22 mouse cellular contexts compared by ENCODE assay signal in the genomic region with DNA sequence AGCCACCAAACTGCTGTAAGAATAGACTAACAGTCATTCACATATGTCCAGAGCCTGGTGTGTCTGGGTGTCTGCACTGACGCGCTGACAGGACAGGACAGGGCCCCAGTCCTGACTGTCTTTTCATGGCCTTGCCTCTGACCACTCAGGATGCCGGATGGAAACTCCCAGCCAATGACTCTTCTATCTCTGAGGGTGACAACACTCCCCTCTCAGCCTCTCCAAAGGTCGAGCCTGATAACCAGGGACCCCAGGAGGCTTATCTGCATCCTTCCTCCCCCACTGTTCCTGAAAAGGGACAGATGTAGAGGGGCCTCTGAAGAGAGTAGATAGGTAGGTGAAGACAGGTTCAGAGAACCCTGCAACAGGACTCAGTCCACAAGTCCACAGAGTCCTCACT. TPM values are rescaled to one million over a fixed set of nuclear protein-coding genes. Genes with fewer than 3 reads are reported as not detected.
A peak's percentile ranks its signal among the peaks of the same experiment; 100 is the strongest.
DNase-seq lines count a peak whose midpoint lies in the region; ATAC-seq and TF ChIP-seq lines count a peak whose summit lies in the region.
"Had no signal": no experiment of that assay in that cellular context is flagged by ENCODE, and none has a peak within 500 bp of the region (broad histone marks: within the 10 kb centered on the region; RNA-seq: fewer than 3 reads in every experiment).

No protein-coding gene starts in this region.

- no peak overlapping the region for H3K4me3 ChIP-seq in heart, embryonic 13.5 days
- H3K4me3 ChIP-seq in heart, postnatal 0 days (ENCODE audit: low read depth, low read length), result no peak overlapping the region
- H3K4me3 ChIP-seq in intestine, postnatal 0 days (ENCODE audit: low read depth, low read length), result no peak overlapping the region
- H3K4me3 ChIP-seq in liver, embryonic 11.5 days (ENCODE audit: low read depth, low read length), result no peak overlapping the region
- H3K4me3 ChIP-seq: embryonic facial prominence, embryonic 13.5 days; forebrain, embryonic 12.5 days; hindbrain, embryonic 10.5 days had no signal

- H3K9me3 ChIP-seq in heart, embryonic 13.5 days, result 0 out of 2 replicates have a peak, but pooled peaks cover 6% of the 10 kb centered on the region
- H3K9me3 ChIP-seq in heart, postnatal 0 days (replicated peaks; ENCODE audit: control insufficient read depth, low read length), result no peaks in the 10 kb centered on the region
- H3K9me3 ChIP-seq in intestine, postnatal 0 days (ENCODE audit: control insufficient read depth), result no peaks in the 10 kb centered on the region
- H3K9me3 ChIP-seq in liver, embryonic 11.5 days (ENCODE audit: control insufficient read depth, low read length), result no peaks in the 10 kb centered on the region
- H3K9me3 ChIP-seq: embryonic facial prominence, embryonic 13.5 days; forebrain, embryonic 12.5 days; hindbrain, embryonic 10.5 days had no signal

- peaks cover 46% of the 10 kb centered on the region for H3K4me1 ChIP-seq in heart, embryonic 13.5 days
- H3K4me1 ChIP-seq in heart, postnatal 0 days (ENCODE audit: control insufficient read depth, insufficient read depth), result peaks cover 21% of the 10 kb centered on the region
- H3K4me1 ChIP-seq in intestine, postnatal 0 days (replicated peaks; ENCODE audit: control insufficient read depth, insufficient read depth, low read length), result no peaks in the 10 kb centered on the region
- H3K4me1 ChIP-seq in liver, embryonic 11.5 days (replicated peaks; ENCODE audit: control insufficient read depth, insufficient read depth, low read length), result peaks cover 6% of the 10 kb centered on the region
- H3K4me1 ChIP-seq: embryonic facial prominence, embryonic 13.5 days; forebrain, embryonic 12.5 days had no signal

- WGBS in heart, embryonic 13.5 days, result 8% methylated on average over 4 of the region's 4 CpGs
- 14% methylated on average over 4 of the region's 4 CpGs for WGBS in heart, postnatal 0 days
- WGBS in intestine, postnatal 0 days, result 69% methylated on average over 4 of the region's 4 CpGs
- 26% methylated on average over 4 of the region's 4 CpGs for WGBS in liver, embryonic 11.5 days

- H3K27me3 ChIP-seq in heart, embryonic 13.5 days (replicated peaks), result peaks cover 10% of the 10 kb centered on the region; the same call in 1 of the 2 replicates
- no peaks in the 10 kb centered on the region for H3K27me3 ChIP-seq in heart, postnatal 0 days (ENCODE audit: control insufficient read depth, insufficient read depth, low read length)
- H3K27me3 ChIP-seq in intestine, postnatal 0 days (replicated peaks; ENCODE audit: control insufficient read depth, insufficient read depth, low read length), result no peaks in the 10 kb centered on the region
- H3K27me3 ChIP-seq in liver, embryonic 11.5 days (replicated peaks; ENCODE audit: control insufficient read depth, insufficient read depth, low read length), result no peaks in the 10 kb centered on the region
- H3K27me3 ChIP-seq: embryonic facial prominence, embryonic 13.5 days; forebrain, embryonic 12.5 days had no signal

- H3K4me2 ChIP-seq in heart, embryonic 13.5 days, result no peak overlapping the region; the same call in 1 of the 2 replicates
- H3K4me2 ChIP-seq in heart, postnatal 0 days (ENCODE audit: low read depth, low read length), result no peak overlapping the region
- H3K4me2 ChIP-seq in intestine, postnatal 0 days (replicated peaks; ENCODE audit: low read depth), result no peak overlapping the region
- peak overlapping the region; percentile 18; the same call in 1 of the 2 replicates for H3K4me2 ChIP-seq in liver, embryonic 11.5 days
- H3K4me2 ChIP-seq: embryonic facial prominence, embryonic 13.5 days; forebrain, embryonic 12.5 days; hindbrain, embryonic 14.5 days had no signal

- peak; percentile 84; the same call in 1 of the 2 replicates for TF ChIP-seq EP300 in heart, postnatal 0 days (IDR thresholded peaks at IDR 0.05; ENCODE audit: low read depth)

- no peak overlapping the region for H3K9ac ChIP-seq in heart, embryonic 13.5 days
- no peak overlapping the region for H3K9ac ChIP-seq in heart, postnatal 0 days (replicated peaks; ENCODE audit: low read depth, low read length)
- H3K9ac ChIP-seq in intestine, postnatal 0 days (ENCODE audit: low read depth, low read length), result no peak overlapping the region
- no peak overlapping the region for H3K9ac ChIP-seq in liver, embryonic 11.5 days (ENCODE audit: low read depth, low read length)
- H3K9ac ChIP-seq: embryonic facial prominence, embryonic 13.5 days; forebrain, embryonic 12.5 days; hindbrain, embryonic 14.5 days had no signal

- no peak for TF ChIP-seq CTCF in heart, postnatal 0 days (IDR thresholded peaks at IDR 0.05; ENCODE audit: low read depth)
- TF ChIP-seq CTCF in intestine, postnatal 0 days (IDR thresholded peaks at IDR 0.05; ENCODE audit: low read depth), result no peak

- ATAC-seq in heart, embryonic 13.5 days (ENCODE audit: extremely low read depth, insufficient number of reproducible peaks, low FRiP score, low TSS enrichment), result peak; percentile 86
- peak; percentile 93 for ATAC-seq in heart, postnatal 0 days (ENCODE audit: insufficient read depth, low read depth)
- ATAC-seq in intestine, postnatal 0 days, result peak; percentile 26; the same call in 1 of the 2 replicates
- peak; percentile 89 for ATAC-seq in liver, embryonic 11.5 days (replicated peaks; ENCODE audit: low FRiP score)
- ATAC-seq: forebrain, embryonic 16.5 days had no signal

- DNase-seq in heart, adult 8-10 months (ENCODE audit: low spot score), result no peak
- peak; percentile 92 for DNase-seq in heart, postnatal 0 days (ENCODE audit: low spot score)
- no peak for DNase-seq in heart, adult 9 months (ENCODE audit: low spot score in 2 of 2)
- no peak for DNase-seq in liver, embryonic 11.5 days (ENCODE audit: low spot score)
- no peak for DNase-seq in neural tube, embryonic 10.5 days (ENCODE audit: extremely low spot score, low spot score)
- DNase-seq in left cerebral cortex, postnatal 10 days (ENCODE audit: extremely low spot score in 1 of 2, low spot score in 2 of 2), result no peak
- DNase-seq: adrenal gland, adult 2 months; adrenal gland, postnatal 25 days; cerebellum, adult 18-20 months; cerebellum, adult 9-11 months; cerebellum, postnatal 36 days; gastrocnemius, postnatal 10 days; kidney, adult 11 months had no signal

- H3K36me3 ChIP-seq in heart, embryonic 13.5 days, result no peaks in the 10 kb centered on the region
- H3K36me3 ChIP-seq in heart, postnatal 0 days (replicated peaks; ENCODE audit: control insufficient read depth, insufficient read depth, low read length), result no peaks in the 10 kb centered on the region
- H3K36me3 ChIP-seq in intestine, postnatal 0 days (ENCODE audit: control insufficient read depth, insufficient read depth), result no peaks in the 10 kb centered on the region
- H3K36me3 ChIP-seq in liver, embryonic 11.5 days (ENCODE audit: control insufficient read depth, insufficient read depth, low read length), result no peaks in the 10 kb centered on the region
- H3K36me3 ChIP-seq: embryonic facial prominence, embryonic 13.5 days; forebrain, embryonic 12.5 days; hindbrain, embryonic 10.5 days had no signal

- intact Hi-C loops in left cerebral cortex, postnatal 10 days (cut with DNase I), result no loop called here

- peak overlapping the region; percentile 89 for H3K27ac ChIP-seq in heart, embryonic 13.5 days (replicated peaks)
- H3K27ac ChIP-seq in heart, postnatal 0 days (ENCODE audit: low read depth), result peak overlapping the region; percentile 84
- H3K27ac ChIP-seq in intestine, postnatal 0 days (ENCODE audit: low read depth, low read length), result no peak overlapping the region
- H3K27ac ChIP-seq in liver, embryonic 11.5 days (ENCODE audit: low read depth, low read length), result peak overlapping the region; percentile 21; the same call in 1 of the 2 replicates
- H3K27ac ChIP-seq: embryonic facial prominence, embryonic 13.5 days; forebrain, embryonic 12.5 days; hindbrain, embryonic 10.5 days; hindbrain, embryonic 14.5 days had no signal

RNA-seq across cellular contexts. Expression of a gene that starts 29.6 kb away (rescaled TPM):
- 152 and 174 TPM in 2 replicates for polyA plus RNA-seq in heart, embryonic 13.5 days (2015; fragmentation: Nextera tagmentation; extraction: Ambion mirVana)
- 10 to 100 TPM; 55.1 to 69.7 (median 59.7) TPM for total RNA-seq in heart, adult 8-10 months (2022)
- 62.9 and 102 TPM in 2 replicates for total RNA-seq in heart, postnatal 0 days (2014; rRNA removed; ENCODE audit: low replicate concordance)
- 130 and 135 TPM in 2 replicates for polyA plus RNA-seq in heart, postnatal 0 days (2015; fragmentation: Nextera tagmentation; extraction: Ambion mirVana)
- 117 and 118 TPM in 2 replicates for polyA plus RNA-seq in intestine, postnatal 0 days (2015; fragmentation: Nextera tagmentation; extraction: Ambion mirVana)
- 207 and 211 TPM in 2 replicates for polyA plus RNA-seq in liver, embryonic 11.5 days (2014; fragmentation: Nextera tagmentation; extraction: Ambion mirVana)
- total RNA-seq in left cerebral cortex, postnatal 10 days (2021), result 10 to 100 TPM; 27.9 to 33.6 TPM

RNA-seq across cellular contexts. Expression of a gene that starts 29.6 kb away (rescaled TPM):
- 642 and 746 TPM in 2 replicates for polyA plus RNA-seq in heart, embryonic 13.5 days (2015; fragmentation: Nextera tagmentation; extraction: Ambion mirVana)
- total RNA-seq in heart, adult 8-10 months (2022), result 1,000 to 10,000 TPM; 1,175 to 1,391 (median 1,278) TPM
- 333 and 427 TPM in 2 replicates for total RNA-seq in heart, postnatal 0 days (2014; rRNA removed; ENCODE audit: low replicate concordance)
- 1,466 and 1,522 TPM in 2 replicates for polyA plus RNA-seq in heart, postnatal 0 days (2015; fragmentation: Nextera tagmentation; extraction: Ambion mirVana)
- 555 and 577 TPM in 2 replicates for polyA plus RNA-seq in intestine, postnatal 0 days (2015; fragmentation: Nextera tagmentation; extraction: Ambion mirVana)
- 358 and 377 TPM in 2 replicates for polyA plus RNA-seq in liver, embryonic 11.5 days (2014; fragmentation: Nextera tagmentation; extraction: Ambion mirVana)
- total RNA-seq in left cerebral cortex, postnatal 10 days (2021), result 100 to 1,000 TPM; 172 to 183 TPM

RNA-seq across cellular contexts. Expression of a gene that starts 38.4 kb away (rescaled TPM):
- 45.9 and 50.1 TPM in 2 replicates for polyA plus RNA-seq in heart, embryonic 13.5 days (2015; fragmentation: Nextera tagmentation; extraction: Ambion mirVana)
- total RNA-seq in heart, adult 8-10 months (2022), result 10 to 100 TPM; 27.8 to 34.9 (median 32.4) TPM
- 64.0 and 85.4 TPM in 2 replicates for total RNA-seq in heart, postnatal 0 days (2014; rRNA removed; ENCODE audit: low replicate concordance)
- 43.4 and 54.9 TPM in 2 replicates for polyA plus RNA-seq in heart, postnatal 0 days (2015; fragmentation: Nextera tagmentation; extraction: Ambion mirVana)
- 0.27 and 0.38 TPM in 2 replicates for polyA plus RNA-seq in intestine, postnatal 0 days (2015; fragmentation: Nextera tagmentation; extraction: Ambion mirVana)
- polyA plus RNA-seq in liver, embryonic 11.5 days (2014; fragmentation: Nextera tagmentation; extraction: Ambion mirVana), result 0.17 TPM in 1 of 2 replicates, not detected in the other
- not detected for total RNA-seq in left cerebral cortex, postnatal 10 days (2021)
- total RNA-seq: adrenal gland, adult 2 months; adrenal gland, postnatal 25 days; gastrocnemius, postnatal 10 days; gastrocnemius, postnatal 4 days had no signal
- polyA plus RNA-seq: adrenal gland, adult 2 months; forebrain, embryonic 16.5 days; frontal cortex, adult 2 months had no signal

Comparison
In these comparisons a context has a peak if more than half of its experiments do, and no peak if none do; other contexts are left out.
1. ATAC-seq: peak in every context shown above with its lines; median percentile 93 in heart, postnatal 0 days; 89 in liver, embryonic 11.5 days; 86 in heart, embryonic 13.5 days; 26 in intestine, postnatal 0 days.
2. RNA of a gene that starts 38.4 kb away (polyA plus RNA-seq): 43.4 to 54.9 TPM in heart, postnatal 0 days and 45.9 to 50.1 TPM in heart, embryonic 13.5 days; 0.27 to 0.38 TPM in intestine, postnatal 0 days and 0.17 TPM in liver, embryonic 11.5 days; every median in the first group is over 10 times any median in the second.